Mouse (Mus musculus): ENCODE results near the gene Tfdp2.

Tfdp2 gene

DNA sequence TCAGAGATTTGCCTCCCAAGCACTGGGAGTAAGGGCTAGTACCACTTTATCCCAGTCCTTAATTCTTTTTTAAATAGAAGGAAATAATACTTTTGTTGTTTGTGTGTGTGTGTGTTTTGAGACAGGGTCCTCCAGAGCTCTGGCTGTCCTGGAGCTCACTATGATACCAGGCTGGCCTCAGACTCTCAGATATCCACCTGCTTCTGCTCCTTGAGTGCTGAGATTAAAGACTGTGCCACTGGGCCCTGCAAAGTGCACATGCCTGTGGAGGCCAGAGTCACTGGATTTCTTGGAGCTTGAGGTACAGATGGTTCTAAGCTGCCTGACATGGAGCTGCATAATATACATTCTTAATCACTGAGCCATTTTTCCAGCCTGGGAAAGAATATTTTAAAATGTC is 32.2 kb downstream of the Tfdp2 start:
- DNase-seq (ENCODE audit: low read depth, low spot score), result no peak

DNA sequence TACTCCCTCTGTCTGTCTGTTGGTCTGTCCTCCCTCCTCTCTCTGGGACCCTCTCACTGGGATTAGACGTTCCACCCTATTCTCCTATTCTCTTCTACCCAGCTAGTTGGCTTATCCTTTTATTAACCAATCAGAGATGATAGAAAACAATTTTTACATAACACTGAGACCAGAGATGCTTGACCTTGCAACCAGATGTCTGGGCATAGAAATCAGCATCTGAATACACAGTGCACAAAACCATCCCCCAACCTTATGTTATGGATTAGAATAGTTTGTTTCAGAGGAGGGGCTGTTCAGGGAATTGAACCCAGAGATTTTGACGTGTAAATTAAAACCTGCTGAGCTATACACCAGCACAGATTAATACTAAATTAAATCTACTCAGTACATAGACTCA is 34.2 kb downstream of the Tfdp2 start:
- no peak for DNase-seq (ENCODE audit: low read depth, low spot score)

DNA sequence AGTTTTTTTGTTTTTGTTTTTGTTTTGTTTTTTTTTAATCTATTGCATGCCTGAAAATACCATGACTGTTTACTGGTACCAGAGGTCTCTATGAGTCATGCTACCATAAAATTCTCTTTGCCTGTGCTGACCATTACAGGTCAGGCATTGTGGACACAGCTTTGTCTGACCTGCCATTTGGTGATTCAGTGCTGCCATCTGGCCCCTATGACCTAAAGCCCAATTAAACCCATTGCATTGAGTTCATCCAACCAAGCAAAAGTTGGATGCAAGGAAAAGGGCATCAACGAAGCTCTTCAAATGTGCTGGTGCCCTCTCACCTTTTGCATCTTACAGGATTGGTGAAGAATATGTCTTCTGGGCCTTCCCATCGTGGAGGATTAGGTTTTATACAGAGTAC is 39.4 kb downstream of the Tfdp2 start:
- no peak for DNase-seq (ENCODE audit: low read depth, low spot score)

DNA sequence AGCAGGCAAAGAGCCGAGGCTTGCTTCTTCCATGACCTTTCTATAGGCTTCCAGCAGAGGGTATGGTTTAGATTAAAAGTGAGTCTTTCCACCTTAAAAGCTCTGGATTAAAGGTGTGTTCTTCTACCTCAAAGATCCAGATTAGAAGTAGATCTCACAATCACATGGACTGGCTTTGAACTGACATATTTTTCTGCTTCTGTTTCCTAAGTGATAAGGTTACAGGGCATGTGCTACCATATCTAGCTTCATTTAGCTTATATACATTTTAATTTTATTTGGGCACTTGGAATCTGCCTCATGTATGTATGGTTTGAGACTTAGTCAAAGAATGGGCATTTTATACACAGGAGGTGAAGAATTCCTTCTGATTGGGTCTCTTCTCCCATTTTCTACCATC is 41.3 kb downstream of the Tfdp2 start:
- no peak for DNase-seq (ENCODE audit: low read depth, low spot score)

DNA sequence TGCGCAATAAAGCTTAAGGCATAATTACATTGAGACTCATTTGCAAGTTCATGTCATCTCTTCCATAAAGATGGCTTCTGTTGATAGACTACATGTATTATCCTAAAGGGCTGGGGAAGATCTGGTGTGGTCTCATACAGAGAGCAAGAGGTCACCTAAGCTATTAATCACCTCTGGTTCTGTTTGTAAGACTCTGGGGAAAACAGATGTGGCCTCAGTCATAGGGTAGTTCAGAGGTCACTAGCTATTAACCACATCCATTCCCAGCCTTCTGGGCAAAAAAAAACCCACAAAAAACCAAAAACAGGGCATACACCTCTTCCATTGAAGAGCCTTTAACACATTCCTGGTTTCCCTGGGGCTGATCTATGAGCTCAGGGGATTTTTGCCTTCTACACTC is 42.2 kb downstream of the Tfdp2 start:
- DNase-seq (ENCODE audit: low read depth, low spot score), result no peak

DNA sequence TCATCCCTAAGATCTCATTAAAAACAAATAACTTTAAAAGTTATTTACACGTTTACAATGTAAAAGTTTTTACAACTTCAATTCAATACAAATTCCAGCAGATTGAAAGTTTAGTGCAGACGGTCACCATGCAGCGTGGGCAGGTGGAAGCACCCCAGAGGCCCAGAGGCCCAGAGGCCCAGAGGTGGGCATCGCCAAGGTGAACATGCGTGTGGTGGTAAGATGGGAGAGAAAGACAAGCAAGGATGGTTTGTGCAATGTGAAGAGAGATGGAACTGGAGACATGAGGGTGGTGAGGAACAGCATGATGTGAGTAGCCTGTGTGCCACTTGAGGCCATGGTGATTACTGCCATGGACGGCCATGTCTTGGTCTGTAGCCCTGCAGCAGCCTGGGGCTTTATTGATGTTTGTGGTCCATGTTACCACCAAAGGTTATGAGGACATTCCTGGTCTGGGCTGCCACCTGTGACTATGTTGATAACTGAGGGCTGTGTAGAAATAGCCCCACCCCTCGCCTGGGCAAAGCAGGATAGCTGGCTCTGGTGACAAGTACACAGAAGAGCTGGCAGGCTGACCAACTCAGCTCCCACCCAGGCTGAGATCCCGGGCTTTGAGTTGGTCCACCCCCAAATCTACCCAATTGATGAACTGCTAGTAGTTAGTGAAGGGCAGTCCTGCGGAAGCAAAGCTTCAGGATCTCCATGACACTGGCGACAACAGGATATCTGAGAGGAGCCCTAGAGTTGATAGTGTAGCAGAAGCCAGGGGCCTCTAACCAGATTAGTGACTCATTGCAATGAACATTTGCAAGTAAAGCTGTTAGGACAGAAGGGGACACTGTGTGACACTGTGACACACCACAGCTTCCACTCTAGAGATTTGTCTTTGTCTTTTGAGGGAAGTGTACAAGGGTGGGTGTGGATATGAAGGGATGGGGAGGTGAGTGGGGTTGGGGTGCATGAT is 45.3 kb downstream of the Tfdp2 start:
- no peak for DNase-seq (ENCODE audit: low read depth, low spot score)

DNA sequence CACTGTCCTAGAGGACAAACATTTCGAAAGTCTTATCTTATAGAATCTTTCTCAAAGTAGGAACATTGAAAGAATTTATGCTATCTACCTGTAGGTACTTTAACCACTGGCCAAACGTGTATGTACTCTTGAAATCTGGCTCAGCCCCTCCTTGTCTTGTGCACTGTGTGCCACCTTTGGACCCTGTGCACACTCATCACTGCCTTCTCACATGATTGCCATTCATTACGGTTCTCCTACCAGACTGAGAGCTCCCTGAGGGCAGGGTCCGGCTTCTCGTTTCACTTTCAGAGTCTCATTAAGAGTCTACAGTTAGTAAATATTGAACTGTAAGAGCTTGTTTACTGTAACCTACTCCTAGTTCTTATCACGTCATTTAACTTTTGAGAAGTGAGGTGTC is 47.8 kb downstream of the Tfdp2 start:
- no peak for DNase-seq (ENCODE audit: low read depth, low spot score)

DNA sequence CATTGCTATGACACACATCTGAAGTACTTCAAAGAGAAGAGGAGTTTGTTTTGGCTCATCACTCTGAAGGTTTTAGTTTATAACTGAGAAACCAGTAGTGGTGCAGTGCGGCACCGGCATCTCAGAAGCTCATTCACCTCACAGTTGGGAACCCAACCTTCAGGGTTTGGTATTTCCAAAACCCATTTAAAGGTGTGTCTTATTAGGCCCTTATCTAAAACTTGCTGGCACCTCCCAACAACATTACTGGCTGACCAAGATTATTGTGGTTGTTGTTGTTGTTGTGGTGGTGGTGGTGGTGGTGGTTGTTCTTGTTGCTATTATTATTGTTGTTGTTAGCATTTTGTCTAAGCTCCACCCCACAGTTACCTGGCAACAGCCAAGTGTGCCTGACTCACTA is 58.7 kb downstream of the Tfdp2 start:
- no peak for DNase-seq (ENCODE audit: low read depth, low spot score)

DNA sequence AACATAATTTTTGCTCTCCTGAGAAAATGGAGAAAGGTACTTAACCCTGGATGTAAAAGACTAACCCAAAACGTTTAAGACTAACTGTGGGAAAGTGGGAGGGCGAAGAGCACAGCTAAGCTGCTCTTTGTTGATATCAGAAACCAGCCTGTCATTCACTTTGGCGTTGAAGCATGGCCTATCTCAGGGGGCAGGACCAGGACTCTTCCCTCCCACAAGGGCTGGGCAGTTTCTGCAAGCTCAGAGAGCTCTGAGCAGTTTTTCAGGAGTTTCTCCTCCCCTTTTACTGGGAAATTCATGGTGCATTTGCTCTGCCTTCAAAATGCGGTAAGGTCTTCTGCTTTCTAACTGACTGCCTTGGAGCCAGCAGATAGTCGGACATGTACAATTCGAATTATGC is 62.4 kb downstream of the Tfdp2 start:
- DNase-seq (ENCODE audit: low read depth, low spot score), result no peak

DNA sequence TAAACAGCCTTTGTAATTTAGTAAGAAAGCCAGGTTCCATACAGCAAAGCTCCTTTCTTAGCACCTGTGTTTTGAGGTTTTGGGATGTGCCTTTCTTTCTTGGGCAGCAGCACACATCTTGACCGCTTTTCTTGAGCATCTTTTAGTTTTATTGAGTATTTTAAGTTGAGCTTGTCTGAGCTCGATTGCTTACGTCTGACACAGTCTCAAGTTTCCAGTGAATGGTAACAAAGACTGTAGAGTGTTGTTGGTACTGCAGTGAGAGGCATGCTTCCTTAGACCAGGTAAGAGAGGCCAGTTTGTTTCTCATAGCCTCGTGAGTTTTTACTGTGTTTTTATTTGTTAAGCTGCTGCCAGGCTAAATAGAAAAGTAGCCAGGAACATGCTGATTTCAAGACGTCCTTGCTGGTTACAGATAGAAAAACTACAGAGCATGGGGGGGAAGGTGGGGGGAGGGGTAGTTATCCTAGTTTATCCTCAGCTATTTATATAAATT is 63.0 kb downstream of the Tfdp2 start:
- peak; percentile 42 for DNase-seq (ENCODE audit: low read depth, low spot score)

DNA sequence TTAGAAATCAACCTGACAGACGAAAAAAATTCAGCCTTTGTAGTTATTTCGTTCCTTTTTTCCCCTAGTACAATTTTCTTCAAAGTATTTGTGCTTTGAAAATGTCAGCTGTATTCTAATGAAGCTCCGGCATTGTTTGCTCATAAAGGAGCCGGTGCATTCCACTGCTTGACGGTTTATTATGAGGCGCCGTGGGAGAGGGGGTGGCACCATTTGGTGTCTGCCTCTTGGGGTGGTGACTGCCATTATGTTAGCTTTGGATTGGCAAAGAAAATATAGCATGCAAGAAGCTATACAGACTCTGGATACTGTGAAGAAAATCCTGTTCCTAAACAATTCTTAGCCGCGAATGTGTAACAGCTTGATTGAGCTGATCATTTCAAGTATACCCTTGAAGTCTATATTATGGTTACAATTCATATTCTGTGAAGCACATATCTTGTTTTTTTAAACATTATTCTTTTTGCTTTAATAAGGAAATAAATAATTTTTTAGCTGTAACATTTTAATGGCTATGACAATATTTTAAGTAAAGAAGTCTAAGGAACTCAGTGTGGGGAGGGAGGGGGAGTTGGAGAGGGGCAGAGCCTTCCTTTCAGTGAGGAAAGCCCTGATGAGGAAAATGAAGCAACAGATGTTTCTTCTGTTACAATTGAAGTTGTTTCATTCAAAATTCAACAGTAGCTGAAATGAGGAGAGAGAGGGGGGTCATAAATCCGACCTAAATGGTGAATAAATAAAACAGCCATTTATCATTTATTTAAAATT is 63.9 kb downstream of the Tfdp2 start:
- DNase-seq (ENCODE audit: low read depth, low spot score), result peak; percentile 43

DNA sequence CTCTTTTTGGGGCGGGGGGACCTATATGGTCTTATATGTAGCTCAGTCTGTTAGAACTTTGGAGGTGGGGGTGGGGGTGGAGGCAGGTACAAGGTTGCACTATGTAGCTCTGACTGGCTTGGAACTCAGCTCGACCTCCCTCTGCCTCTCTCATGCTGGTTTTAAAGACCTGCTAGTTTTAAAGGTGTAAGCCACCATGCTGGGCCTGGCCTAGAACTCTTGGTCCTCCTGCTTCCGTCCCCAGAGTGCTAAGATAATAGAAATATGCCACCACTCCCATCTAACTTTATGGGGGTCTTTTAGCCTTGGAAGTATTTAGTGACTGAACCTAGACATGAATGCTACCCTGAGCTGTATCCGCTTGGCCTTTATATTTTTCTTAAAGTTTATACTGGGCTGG is 65.0 kb downstream of the Tfdp2 start:
- DNase-seq (ENCODE audit: low read depth, low spot score), result no peak

DNA sequence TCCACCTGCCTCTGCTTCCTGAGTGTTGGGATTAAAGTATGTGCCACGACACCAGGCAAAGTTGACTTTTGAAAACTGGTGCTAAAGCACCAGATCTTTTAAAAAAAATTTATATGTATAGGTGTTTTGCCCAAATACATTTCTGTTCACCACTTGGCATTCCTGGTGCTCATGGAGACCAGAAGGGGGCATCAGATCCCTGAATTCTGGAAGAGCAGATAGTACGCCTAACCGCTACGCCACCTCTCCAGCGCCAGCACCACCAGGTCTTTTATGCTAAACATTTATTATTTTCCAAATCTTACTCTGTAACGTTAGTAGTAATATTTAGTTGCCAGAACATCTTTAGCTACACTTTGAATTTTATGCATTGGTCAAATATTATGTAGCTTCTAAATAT is 65.9 kb downstream of the Tfdp2 start:
- no peak for DNase-seq (ENCODE audit: low read depth, low spot score)

DNA sequence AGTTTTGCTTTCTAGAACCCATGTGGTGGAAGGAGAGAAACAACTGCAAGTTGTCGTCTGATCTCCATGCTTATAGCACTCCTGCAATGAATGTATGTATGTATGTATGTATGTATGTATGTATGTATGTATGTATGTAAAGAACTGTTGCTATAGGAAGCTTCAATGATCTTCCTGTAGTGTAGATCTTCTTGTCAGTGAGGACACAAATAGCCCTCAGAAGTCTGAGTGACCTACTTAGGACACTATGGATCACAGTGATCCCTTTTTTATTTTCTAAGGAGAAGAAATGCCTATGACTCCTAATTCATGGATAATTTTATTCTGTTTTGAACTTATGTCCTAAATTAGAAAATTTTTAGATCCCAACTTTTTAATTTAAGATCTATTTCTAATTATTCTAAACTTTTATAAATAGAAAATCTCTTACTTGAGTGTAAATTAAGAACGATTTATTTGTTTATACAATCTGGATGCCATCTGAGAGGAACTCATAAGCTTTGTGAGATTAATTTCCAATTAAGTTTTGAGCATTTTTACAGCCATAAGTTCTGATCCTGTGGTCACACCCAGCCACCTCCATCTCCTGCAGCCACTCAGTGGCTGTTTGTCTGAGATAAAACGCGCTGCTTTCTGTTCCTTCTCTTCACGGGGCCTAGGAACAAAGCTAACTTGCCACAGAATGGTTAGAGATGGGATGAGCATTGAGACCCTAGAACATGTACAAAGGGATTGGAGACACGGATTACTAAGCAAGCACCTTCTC is 70.9 kb downstream of the Tfdp2 start:
- no peak for DNase-seq (ENCODE audit: low read depth, low spot score)

DNA sequence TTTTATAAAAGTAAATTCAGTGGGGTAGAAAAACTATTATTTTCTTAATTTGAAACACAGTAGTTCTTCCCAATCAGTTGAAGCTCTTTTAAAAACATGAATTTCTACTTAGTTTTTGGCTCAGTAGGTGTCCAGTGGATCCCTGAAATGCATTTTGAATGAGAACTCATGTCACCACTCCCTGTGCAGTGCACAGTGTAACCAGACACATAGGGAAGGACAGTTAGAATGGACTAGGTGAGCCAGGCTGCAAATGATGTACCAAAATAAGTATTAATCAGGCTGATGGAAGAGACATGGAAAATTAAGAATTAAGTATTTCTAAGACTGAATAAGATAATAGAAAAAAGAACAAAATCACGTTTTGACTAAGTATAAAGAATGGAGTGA is 71.5 kb downstream of the Tfdp2 start:
- DNase-seq (ENCODE audit: low read depth, low spot score), result no peak

DNA sequence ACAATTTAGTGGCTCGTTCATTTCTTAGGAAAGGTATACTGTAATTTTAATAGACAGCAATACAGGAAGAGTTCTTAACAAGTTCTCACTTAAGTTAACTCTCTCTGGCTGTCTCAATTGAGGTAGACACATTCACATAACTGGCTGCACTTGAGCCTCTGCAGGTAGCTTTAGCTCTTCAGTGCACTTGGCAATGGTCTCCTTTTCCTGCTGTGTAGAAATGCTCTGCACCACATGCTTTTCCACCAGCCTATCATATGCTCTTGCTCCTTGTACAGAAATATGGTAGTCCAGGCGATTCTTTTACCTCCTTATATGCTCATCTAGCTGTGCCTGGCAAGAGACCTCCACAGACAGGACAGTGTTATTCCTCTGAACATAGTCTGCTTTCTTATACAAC is 73.7 kb downstream of the Tfdp2 start:
- DNase-seq (ENCODE audit: low read depth, low spot score), result no peak

DNA sequence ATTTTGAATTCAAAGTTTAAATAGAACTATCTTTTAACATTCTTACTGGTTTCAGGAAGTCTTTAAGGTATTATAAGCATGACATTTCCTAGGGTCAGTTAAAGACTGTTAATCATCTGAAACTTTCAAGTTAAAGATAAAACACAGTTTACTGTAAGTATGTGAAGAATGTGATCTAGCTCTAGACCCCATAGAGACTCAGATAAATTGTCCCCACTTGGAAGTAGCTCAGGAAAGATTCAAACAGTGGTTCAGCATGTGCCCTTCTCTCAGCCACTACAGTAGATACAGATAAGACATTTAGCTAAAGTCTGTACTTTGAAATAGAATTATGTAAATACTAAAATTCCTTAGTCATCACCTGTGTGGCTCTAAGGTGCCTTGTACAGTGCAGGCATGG is 79.5 kb downstream of the Tfdp2 start:
- DNase-seq (ENCODE audit: low read depth, low spot score), result no peak

DNA sequence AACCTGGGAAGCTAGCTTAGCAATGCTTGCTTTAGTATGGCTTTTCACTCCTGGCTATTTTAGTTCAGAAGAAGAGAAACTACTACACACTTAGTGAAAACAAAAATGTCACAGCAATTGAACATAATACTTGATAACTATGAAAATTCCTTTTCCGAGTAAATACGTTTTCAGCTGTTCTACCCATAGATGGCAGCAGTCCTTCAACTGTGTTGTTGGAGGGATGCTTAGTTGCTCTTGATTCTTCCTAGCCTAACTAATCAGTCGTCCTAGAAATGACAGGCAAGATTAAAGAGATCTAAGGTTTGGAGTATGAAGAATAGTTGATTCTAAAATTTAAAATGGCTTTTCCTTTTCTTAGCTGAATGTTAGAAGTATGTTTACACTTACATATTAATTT is 85.4 kb downstream of the Tfdp2 start:
- DNase-seq (ENCODE audit: low read depth, low spot score), result no peak

DNA sequence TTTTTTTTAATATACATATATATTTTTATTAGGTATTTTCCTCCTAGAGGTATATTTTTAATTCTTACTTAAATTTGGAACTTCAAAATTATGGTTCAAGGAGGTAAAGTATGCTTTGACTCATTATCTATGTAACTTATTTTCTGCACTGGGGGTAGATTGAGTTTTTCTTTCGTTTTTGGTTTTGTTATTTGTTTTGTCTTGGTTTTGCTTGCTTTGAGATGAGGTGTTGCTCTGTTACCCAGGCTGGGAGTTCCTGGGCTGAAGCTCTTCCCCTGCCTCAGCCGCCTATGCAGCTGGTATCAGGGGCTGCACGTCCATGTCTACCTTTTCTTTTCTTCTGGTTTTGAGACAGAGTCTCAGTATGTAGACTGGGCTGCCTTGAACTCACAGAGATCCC is 86.0 kb downstream of the Tfdp2 start:
- no peak for DNase-seq (ENCODE audit: low read depth, low spot score)

DNA sequence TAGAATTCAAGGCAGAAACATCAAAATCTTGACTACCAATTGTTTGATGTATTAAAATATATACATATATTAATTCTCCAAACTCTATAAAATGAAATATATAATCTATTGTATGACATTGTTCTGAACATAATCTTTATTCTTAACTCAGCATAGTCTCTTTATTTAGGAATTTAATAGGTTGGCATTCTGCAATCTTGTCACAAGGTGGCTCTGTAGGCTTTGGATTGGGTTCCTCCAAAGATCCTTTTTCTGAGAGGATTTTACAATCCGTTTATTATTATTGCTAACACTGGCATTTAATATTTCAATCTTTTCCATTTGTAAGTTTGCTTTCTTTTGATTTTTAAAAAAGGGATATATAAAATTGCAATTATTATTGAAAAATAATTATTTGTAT is 88.8 kb downstream of the Tfdp2 start:
- peak; percentile 13 for DNase-seq (ENCODE audit: low read depth, low spot score)

DNA sequence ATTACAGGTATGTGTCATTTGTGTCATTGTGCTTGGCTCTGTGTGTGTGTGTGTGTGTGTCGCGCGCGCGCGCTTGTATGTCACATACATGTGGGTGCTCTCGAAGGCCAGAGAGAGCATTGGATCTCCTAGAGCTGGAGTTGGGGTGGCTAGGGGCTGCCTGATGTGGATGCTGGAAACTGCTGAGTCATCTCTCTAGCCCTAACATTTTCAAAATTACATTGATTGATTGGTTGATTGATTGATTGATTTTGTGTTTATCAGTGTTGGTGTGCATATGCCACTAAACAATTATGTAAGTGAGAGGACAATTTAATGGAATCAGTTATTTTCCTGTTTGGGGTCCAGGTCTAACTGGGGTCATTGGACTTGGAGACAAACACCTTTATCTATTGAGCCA is 96.1 kb downstream of the Tfdp2 start:
- no peak for DNase-seq (ENCODE audit: low read depth, low spot score)

Measured in telencephalon, adult 2 months (tissue).